Mouse (Mus musculus) right cerebral cortex, postnatal 14 days (tissue): ENCODE results near the gene Spocd1.

Source experiments
- DNase-seq: peaks from one replicate; pipeline ENCODE4 v3.0.0; 2022

Spocd1 gene

DNA sequence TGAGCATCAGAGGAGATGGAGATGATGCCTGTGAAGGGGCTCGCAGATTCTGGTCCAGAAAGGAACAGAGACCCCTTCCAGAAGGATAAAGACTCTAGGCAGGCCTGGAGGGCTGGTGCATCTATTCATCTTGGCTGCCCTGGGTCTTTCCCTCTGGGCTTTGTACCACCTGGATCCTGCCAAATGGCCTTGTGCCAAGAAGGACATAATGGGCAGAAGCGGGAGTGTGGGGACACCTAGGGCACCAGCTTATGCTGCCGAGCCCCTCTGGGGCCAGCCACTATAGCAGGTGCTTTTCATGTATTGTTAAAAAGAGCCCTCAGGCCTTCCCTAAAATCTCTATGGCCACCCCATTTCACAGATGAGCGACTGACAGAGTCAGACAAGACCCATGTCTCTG, 49.2 kb downstream of the Spocd1 start:
- DNase-seq = no peak

DNA sequence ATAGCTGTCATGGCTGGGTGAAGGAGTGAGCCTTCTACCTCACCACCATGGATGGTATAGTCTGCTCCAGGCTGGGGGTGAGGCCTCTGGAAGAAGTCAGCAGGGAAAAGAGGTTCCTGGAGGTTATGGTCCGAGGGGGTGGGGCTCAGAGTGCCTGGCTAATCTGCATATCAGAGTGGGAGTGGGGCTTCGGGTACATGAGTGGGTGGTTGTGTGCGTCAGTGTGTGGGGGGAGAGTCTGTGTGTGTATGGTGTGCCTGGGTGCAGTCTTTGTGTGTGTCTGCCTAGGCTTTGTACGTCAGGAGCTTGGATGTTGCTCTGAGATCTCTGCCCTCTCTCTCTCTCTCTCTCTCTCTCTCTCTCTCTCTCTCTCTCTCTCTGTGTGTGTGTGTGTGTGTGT, 49.9 kb downstream of the Spocd1 start:
- DNase-seq = no peak

DNA sequence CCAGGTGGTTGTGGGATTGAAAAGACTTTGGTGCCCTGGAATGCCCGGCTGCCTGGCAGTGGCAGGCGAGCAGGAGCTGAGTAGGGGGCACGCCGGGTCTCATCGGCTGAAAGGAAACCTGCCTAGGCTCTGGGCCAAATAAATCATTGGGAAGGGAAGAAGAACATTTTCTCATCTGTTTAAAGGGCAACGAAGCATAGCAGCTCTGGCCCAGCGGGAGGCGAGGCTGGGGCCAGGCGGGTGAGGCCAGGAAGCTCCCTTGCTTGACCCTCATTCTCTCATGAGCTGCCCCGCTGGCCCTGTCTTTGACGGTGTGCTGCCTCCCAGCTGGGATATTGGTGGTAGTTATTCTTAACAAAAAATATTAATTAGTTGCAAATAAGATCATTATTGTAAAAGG, 52.6 kb downstream of the Spocd1 start:
- DNase-seq = no peak

DNA sequence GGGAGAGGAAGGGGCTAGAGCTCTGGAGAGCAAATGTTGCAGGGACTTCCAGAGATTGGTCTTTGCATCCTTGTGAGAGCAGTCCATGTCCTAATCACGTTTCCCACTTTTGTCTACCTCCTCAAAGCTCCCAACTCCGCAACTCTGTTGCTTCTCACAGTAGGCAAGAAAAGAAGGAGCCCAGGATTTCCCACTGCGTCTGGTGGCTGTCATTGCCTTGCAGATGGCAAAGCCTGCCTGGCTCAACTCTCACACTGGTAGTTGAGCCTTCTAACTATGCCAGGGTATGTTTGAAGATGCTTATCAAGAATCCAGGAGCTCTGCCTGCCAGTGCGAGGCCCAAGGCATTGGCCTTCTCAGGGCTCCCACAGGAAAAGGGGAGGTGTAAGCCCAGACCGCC, 54.0 kb downstream of the Spocd1 start:
- no peak for DNase-seq

DNA sequence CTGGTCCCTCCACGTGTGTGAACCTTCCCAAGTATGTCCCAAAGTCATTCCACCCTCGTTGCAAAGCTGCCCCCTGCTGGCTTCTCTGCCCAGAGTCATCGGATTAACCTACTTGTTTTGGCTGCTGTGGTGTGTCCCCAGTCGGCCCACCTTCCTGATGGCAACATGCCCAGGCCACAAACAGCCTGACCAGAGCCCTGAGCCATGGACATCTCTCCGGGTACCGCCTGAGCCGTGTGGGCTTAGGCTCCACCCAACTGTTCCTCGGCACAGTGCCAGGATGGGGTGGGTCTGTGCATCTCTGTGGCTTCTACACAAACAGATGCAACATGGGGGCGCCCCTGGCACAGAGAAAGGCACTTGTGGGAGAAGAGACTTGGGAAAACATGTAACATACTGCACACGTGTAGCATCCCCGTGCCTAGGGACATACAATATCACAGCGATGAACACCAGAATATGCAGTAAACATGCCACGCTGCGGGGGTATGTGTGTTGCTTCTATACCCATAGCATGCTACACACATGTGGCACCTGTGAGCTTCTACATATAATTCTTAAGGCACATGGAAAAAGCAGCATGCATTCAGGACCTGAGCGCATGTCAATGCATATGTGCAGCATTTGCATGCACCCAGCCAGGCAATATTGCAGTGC, 54.8 kb downstream of the Spocd1 start:
- peak; percentile 93 for DNase-seq

DNA sequence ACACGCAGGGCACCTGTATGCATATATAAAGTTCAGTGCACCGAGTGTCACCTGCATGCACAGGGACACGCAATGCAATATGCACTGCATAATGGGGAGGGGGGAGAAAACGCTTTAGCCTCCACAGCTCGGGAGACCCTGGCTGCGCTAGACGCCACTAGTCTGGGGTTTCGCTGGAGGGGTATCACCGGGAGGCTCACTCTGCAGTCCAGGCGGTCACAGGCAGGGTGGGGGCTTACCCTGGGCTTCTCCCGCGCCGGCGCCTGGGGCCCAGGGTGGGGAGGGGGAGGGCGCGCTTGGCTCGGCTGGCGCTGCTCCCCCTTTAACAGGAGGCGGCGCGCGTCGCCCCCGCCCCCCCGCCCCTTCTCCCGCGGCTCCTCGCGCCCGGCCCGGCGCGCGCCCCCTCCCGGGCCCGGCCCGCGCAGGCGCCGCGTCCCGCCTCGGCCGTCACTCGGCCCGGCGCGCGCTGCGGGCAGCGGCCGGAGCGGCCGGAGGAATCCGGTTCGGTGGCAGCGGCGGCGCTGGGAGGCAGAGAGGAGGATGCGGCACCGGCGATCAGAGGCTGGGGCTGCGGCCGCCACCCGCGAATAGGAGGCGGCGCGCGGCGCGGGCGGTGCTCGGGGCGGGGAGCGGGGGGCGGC, 55.5 kb downstream of the Spocd1 start, which contains the start of gene Adgrb2:
TSS of gene Adgrb2 (plus strand) at position 450 of the 641 bp plus-strand sequence.
- DNase-seq = peak; percentile 62

DNA sequence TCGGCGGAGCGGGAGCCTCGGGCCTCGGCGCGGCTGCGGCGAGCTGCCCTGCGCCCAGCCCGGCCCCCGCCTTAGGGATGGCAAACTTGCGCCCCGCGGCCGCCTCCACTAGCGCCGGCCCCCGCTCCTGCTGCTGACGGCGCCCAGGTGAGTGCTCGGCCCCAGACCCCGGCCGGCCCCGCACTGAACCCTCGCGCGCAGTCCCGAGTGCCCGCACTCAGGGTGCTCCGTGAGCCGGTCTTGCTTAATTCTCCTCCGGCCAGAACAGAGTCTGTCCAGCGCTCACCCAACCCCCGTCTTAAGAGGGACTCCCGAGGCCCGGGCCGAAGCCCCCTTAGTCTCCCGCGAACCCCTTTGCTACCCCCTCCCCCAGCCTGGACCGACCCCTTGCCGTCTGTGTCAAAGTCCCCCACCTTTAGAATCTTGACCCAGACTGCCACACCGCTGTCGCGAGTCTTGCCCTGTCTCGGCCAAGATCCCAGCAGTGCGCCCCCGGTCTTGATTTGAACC, 56.2 kb downstream of the Spocd1 start:
- no peak for DNase-seq

DNA sequence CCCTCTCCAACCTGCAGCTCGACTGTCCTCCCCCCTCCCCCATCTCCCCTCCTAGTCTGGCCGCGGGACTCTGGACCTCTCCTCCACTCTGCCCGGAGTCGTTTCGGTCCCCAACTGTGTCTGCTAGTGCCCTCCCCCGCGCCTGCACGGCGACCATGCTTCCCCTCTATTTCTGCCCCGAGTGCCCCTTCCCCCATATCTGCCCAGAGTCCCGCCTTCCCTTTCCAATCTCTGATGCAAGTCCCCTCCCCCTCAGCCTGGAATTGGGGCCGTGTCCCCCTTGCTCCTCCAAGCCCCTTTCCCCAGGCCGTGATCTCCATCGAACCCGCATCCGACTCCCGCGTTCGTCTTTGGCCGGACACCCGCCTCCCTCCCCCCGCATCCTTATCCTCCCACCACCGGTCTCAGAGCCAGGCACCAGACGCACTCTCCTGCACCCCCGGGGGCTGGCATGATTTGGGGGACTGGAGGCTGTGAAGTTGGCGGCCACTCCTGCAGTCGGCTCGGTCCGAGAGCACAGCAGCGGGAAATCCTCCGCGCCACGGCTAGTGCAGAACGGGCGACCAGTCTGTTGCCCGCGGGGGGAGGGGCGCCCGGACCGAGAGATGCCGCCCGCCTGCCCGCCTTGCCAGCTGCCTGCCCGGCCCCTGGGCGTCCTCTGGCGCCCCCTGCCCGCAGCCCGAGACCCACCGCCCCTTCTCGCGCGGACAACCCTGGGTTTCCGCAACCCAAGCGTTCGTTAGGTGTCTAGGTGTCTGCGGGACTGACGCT, 56.8 kb downstream of the Spocd1 start:
- DNase-seq = peak; percentile 88

DNA sequence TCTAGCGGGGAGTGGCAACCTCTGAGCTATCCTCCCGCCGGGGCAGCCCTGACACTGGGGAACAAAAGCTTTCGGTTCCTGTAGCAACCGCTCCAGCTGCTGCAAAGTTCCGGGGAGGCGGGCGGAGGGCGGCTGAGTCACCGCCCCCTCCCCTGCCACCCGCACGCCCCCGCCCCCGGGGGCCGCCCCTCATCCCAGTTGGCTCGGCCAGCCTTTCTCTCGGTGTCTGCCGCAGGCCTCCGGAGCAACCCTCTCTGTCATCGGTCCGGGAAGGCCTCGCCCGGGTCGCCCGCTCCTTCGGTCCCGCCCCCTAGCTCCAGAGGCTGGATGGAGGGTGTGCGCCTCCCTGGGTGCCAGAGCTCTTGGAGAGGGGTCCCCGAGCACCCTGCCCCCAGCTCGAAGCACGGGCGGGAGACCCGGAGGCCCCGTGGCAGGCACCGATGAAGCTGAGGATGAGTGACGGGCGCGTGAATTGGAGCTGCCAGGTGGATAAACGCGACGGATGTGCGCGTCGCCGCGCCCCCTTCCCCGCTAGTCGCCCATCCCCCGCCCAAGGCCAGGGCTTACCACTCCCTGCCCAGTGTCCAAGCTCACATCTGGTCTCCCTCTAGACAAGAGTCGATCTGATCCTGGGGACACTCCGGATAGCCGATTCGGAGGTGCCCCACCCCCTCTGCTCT, 58.9 kb downstream of the Spocd1 start:
- peak; percentile 56 for DNase-seq

DNA sequence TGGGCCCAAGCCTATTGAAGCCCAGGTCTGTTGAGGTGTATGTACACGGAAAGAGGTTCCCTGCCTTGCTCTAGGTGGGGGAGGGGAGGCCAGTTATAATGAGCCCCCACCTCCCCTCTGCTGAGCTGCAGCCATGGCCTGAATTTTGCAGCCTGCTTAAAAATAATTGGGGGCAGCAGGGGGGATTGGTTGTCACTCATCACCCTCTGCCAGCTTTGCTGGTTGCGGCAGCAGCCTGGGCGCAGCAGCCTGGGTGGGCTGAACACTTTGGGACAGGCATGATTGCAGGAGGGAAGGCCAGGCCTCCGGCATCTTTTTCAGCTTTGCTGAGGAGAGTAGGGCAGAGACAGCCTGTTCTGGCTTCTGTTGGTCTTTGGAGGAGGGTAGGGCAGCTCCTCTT, 60.9 kb downstream of the Spocd1 start:
- no peak for DNase-seq

DNA sequence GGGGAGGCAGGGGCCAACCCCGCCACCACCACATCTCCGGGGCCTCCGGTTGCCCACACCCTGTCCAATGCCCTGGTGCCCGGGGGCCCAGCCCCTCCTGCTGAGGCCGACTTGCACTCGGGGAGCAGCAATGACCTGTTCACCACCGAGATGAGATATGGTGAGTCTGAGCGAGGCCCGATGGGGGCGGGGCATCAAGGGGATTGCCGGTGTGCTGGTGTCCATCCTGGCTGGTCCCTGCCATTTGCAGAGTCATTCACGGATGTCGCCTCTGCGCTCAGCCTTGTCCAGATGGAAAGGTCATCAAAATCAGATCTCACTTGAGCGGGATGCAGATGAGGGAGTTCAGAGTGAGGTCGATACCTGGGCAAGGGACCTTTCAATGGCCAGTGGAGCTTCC, 63.7 kb downstream of the Spocd1 start:
- DNase-seq = no peak

DNA sequence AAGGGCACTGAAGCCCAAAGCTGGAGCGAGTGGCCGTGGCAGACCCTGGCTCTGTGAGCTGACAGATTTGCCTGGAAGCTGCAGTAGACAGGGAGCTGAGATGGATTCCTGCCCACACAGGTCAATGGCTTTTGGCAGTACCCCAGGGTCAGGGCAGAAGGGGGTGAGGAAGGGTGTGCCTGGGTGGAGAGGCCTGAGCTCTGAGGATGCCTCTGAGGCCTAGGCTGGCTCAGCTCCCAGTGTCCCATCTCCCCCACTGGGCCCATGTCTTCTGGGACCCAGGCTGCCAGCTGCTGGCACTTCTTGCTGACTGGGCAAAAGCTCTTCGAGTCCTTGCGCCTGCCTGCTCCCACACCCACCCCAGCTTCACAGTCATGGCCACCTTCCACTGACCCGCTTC, 64.2 kb downstream of the Spocd1 start:
- no peak for DNase-seq

DNA sequence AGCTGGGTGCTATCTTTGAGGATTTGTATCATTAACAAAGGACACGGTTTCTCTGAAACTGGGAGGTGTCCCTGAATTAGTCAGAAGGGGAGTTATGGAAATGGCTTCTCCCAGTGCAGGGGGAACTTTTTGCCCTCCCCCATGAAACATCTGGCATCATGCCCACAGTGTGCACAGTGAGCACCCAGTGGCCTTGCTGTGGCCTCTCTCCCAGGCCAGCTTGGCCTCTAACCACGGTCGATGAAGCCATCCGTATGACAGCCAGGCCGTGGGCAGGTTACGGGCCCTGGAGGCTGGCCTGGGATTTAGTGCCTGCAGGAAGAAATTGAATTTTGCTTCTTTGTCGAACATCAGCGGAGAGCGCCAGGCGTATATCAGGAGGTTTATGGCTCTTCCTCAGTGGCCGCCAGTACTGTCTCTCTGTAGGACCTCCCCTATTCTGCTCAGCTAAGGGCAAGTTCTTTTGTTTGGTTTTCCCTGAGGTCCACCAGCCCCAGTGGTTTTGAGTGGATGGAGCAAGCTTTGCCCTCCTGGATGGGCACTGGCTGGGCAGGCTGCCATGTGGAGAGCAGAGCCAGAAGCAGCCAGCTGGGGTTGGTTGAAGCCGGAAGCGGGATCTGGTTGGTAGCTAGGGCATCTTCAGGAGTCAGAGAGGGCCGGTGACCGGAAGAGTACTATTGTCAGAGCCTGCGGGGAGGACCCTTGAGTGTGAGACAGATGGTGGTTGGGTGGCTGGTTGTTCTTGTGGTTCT, 65.1 kb downstream of the Spocd1 start:
- DNase-seq = peak; percentile 69

DNA sequence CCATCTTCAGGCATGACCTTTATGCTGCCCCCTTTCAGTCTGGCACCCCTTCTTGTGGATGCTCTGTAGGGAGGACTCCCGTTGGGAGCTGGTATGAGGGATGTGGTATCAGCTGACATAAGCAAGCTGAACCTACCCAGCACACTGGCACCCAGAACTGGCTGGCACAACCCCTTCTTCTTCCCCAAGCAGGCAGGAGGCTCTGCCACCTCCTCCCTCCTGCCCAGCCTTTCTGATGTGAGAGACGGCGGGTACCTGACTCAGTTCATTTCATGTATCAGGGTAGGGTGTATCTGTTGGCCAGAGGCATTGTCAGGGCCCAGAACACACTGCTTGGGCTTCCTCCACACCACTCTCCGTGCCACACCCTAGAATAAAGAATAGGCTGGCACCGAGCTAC, 65.7 kb downstream of the Spocd1 start:
- DNase-seq = no peak

DNA sequence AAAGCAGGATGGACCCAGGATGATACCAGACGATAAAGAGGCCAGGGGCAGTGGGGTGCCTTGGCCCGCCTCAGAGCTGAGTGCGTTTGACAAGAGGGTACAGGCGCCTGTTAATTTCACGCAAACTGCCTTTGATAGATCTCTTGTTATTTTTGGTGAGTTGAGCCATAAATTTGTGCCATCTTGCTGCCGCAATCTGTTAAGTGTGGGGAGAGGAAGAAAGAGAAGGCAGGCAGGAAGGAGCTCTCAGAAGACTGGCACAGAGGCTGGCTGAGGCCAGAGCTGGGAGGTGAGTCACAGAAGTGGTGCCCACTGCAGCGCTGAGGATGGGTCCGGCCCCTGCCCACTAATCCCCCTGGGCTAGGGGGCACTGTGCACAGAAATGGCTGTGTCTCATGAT, 66.2 kb downstream of the Spocd1 start:
- no peak for DNase-seq

DNA sequence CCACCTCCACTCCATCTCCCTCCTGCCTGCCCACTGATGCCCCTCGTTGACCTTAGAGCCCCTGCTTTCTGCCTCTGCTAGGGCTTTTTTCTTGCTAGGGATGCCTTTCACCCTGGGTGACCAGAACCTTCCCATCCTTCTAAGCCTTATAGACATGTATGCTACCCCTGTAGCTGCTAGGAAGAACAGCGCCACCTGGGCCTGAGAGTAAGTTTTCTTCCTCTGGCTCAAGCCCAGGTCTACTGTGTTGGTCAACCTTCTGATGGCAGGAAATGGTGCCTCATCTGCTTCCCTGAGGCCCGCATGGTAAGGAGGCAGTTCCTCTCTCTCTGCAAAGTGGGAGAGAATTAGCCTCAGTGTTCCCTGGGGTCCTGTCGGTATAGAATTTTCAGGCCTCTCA, 67.0 kb downstream of the Spocd1 start:
- no peak for DNase-seq

DNA sequence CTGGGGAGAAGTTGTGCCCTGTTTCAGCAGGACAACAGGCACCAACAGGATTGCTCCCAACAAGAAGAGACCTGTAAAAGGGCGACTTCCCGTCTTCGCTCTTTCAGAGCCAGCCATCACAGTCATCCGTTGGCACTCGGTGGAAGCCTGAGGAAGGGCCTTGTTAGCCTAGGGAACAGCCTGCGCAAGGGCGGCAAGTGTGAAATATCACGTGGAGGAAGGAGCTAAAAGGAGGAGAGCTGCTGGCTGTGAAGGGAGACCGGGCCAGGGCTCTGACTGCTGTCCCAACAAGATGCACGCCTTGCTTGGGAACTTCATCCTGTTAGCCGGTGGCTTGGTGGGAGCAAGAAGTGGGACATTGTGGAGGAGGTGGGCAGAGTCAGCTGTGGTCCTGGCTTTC, 69.1 kb downstream of the Spocd1 start:
- no peak for DNase-seq

DNA sequence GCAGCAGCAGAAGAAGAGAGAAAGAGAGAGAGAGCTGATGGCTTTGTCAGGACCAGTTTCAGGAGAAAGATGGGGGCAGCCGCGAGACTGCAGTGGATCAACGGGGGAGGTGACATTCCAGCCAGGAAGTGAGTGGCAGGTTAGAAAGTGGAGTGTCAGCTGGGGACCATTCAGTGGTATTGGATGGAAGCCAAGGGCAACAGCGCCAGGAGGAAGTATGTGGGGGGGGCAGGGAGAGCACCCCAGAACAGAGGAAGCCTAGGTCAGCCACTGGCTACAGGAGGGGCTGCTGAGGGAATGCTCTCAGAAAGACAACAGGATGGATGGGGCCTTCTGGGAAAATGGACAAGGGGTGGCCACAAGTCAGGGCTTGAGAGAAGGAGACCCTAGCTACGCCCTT, 72.7 kb downstream of the Spocd1 start:
- DNase-seq = no peak

DNA sequence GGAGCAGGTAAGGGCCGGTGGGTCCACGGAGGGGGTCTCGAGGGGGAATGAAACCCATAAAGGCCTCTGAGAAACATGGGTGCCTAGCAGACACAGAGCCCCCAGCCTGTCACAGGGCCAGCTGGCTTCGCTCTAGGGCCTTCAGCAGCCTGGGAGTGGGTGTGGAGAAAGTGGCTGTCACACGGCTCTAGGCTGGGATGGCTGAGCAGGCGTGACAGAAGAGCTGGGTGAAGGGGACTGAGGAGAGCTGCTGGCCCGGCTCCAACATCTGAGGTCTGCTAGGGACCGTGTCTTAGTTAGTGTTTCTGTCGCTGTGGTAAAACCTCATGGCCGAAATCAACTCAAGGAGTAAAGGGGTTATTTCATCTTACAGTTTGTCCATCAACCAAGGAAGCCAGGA, 73.1 kb downstream of the Spocd1 start:
- DNase-seq = peak; percentile 79

DNA sequence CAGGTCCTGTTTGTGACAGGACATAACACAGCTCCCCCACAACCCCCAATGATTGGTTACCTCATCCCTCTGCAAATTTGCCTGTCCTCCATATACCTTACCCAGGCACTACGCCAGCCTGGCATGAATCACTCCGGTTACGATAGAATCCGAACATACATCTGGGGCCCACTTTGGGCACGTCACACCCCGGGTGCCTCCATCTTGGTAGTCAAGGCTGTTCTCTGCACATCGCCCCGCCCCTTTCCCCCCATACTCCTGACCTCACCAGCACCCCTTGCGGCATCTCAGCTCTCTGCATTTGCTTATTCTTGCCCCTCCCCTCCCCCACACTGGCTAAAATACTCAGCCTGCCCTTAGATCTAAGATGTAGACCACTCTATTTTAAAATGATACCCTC, 76.5 kb downstream of the Spocd1 start:
- no peak for DNase-seq

DNA sequence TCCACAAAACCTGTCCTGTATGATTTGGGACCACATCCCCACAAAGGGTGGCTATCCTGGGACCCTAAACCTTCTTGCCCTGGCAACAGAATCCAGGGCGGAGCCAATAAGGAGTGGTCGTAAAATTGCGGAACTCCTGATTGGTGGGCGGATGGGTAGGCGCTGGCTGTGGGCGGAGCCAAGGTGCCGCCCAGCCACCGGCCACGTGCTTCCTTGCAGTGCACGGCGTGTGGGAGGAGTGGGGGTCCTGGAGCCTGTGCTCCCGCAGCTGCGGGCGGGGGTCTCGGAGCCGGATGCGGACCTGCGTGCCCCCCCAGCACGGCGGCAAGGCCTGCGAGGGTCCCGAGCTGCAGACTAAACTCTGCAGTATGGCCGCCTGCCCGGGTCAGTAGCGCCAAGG, 77.5 kb downstream of the Spocd1 start:
- DNase-seq = no peak
